Mouse (Mus musculus) adrenal gland, postnatal 10 days (tissue): ENCODE results near the gene Impdh1. TPM values are rescaled to one million over a fixed set of nuclear protein-coding genes. Genes with fewer than 3 reads are reported as not detected.
A peak's percentile ranks its signal among the peaks of the same experiment; 100 is the strongest.
"Not testable (repeated sequence)": the region's sequence is repeated elsewhere in the genome, so short reads cannot be mapped to it uniquely, and the experiment has no call there.

ENCODE experiments used
- DNase-seq: peaks from one replicate; pipeline ENCODE4 v3.0.0; 2021; ENCODE audit warnings: mixed read lengths
- long read RNA-seq, 2 experiments: library from polyadenylated mRNA; stranded (forward); transcript quantifications; one replicate each; pipeline ENCODE4 v2.0.0; 2021
- total RNA-seq, 2 experiments: library from RNA; stranded (reverse); gene quantifications; 2 replicates each; pipeline ENCODE4 v1.2.3; 2021

The Impdh1 gene
- total RNA-seq: 100 to 1,000 TPM; 351 to 403 TPM
- long read RNA-seq, experiment 1, transcript Impdh1-201 (14 exons, 2,437 nt): minor isoform, 130 of 579 reads
- long read RNA-seq, experiment 1, transcript Impdh1-202 (15 exons, 2,600 nt): minor isoform, 161 of 579 reads
- long read RNA-seq, experiment 1, transcript Impdh1-207 (15 exons, 2,580 nt): major isoform, 172 of 579 reads
- long read RNA-seq, experiment 1, partial matches to known transcripts: 45 of 579 reads
- long read RNA-seq, experiment 1, other reads (novel, unspliced or antisense): 70 of 579 reads
- long read RNA-seq, experiment 2, transcript Impdh1-201 (14 exons, 2,437 nt): minor isoform, 87 of 552 reads
- long read RNA-seq, experiment 2, transcript Impdh1-207 (15 exons, 2,580 nt): minor isoform, 184 of 552 reads
- long read RNA-seq, experiment 2, transcript Impdh1-202 (15 exons, 2,600 nt): major isoform, 195 of 552 reads
- long read RNA-seq, experiment 2, partial matches to known transcripts: 30 of 552 reads
- long read RNA-seq, experiment 2, other reads (novel, unspliced or antisense): 56 of 552 reads

GRCm38 (mm10) chr6:29215881-29216501 lies at the start of gene Impdh1:
TSS of gene Impdh1 (minus strand) at chr6:29216364.
- peak; percentile 92 for DNase-seq

GRCm38 (mm10) chr6:29264456-29264781 lies 48.3 kb upstream of the Impdh1 start:
- no peak for DNase-seq

- DNase-seq: peak; percentile 66
Measured at GRCm38 (mm10) chr6:29263650-29264455, 47.7 kb upstream of the Impdh1 start.

GRCm38 (mm10) chr6:29261831-29262230 lies 45.7 kb upstream of the Impdh1 start:
- DNase-seq: peak; percentile 24

- DNase-seq: no peak
Measured at GRCm38 (mm10) chr6:29259418-29259817, 43.3 kb upstream of the Impdh1 start.

GRCm38 (mm10) chr6:29247072-29247471 lies 30.9 kb upstream of the Impdh1 start:
- DNase-seq: no peak

GRCm38 (mm10) chr6:29246585-29246984 lies 30.4 kb upstream of the Impdh1 start:
- no peak for DNase-seq

GRCm38 (mm10) chr6:29246183-29246582 lies 30.0 kb upstream of the Impdh1 start:
- DNase-seq: no peak

GRCm38 (mm10) chr6:29245272-29246120 lies 29.3 kb upstream of the Impdh1 start:
- DNase-seq: no peak

GRCm38 (mm10) chr6:29242265-29242664 lies 26.1 kb upstream of the Impdh1 start:
- DNase-seq: no peak

GRCm38 (mm10) chr6:29241697-29242096 lies 25.5 kb upstream of the Impdh1 start:
- DNase-seq: no peak

- DNase-seq: peak; percentile 67
Measured at GRCm38 (mm10) chr6:29240806-29241205, 24.6 kb upstream of the Impdh1 start.

- DNase-seq: peak; percentile 22
Measured at GRCm38 (mm10) chr6:29234272-29234671, 18.1 kb upstream of the Impdh1 start.

- DNase-seq: no peak
Measured at GRCm38 (mm10) chr6:29233710-29234109, 17.5 kb upstream of the Impdh1 start.

GRCm38 (mm10) chr6:29232321-29232720 lies 16.2 kb upstream of the Impdh1 start:
- no peak for DNase-seq

- no peak for DNase-seq
Measured at GRCm38 (mm10) chr6:29231799-29232198, 15.6 kb upstream of the Impdh1 start.

GRCm38 (mm10) chr6:29230386-29230785 lies 14.2 kb upstream of the Impdh1 start:
- DNase-seq: no peak

- no peak for DNase-seq
Measured at GRCm38 (mm10) chr6:29229265-29229913, 13.2 kb upstream of the Impdh1 start.

GRCm38 (mm10) chr6:29217717-29218116 lies 1.6 kb upstream of the Impdh1 start:
- DNase-seq: not testable (repeated sequence)

GRCm38 (mm10) chr6:29215181-29215580 lies 983 bp downstream of the Impdh1 start:
- DNase-seq: no peak

GRCm38 (mm10) chr6:29214776-29215175 lies 1.4 kb downstream of the Impdh1 start:
- peak; percentile 42 for DNase-seq
